Mouse (Mus musculus) gastrocnemius, postnatal 10 days (tissue): ENCODE data around the gene Trmt2a. TPM values are rescaled to one million over a fixed set of nuclear protein-coding genes. Genes with fewer than 3 reads are reported as not detected.

Experiments used
- DNase-seq: peaks from one replicate; pipeline ENCODE4 v3.0.0; 2021; ENCODE audit warnings: mixed read lengths
- long read RNA-seq, 2 experiments: library from polyadenylated mRNA; stranded (forward); transcript quantifications; one replicate each; pipeline ENCODE4 v2.0.0; 2021
- total RNA-seq, 2 experiments: library from RNA; stranded (reverse); gene quantifications; 2 replicates each; pipeline ENCODE4 v1.2.3; 2021

Gene Trmt2a
- 10 to 100 TPM; 15.3 to 21.2 TPM for total RNA-seq
- long read RNA-seq, experiment 1, transcript Trmt2a-203 (12 exons, 2,367 nt): major isoform, 11 of 20 reads
- long read RNA-seq, experiment 1, partial matches to known transcripts: 0 of 20 reads
- long read RNA-seq, experiment 1, other reads (novel, unspliced or antisense): 9 of 20 reads
- long read RNA-seq, experiment 2, transcript Trmt2a-203 (12 exons, 2,367 nt): major isoform, 15 of 21 reads
- long read RNA-seq, experiment 2, partial matches to known transcripts: 1 of 21 reads
- long read RNA-seq, experiment 2, other reads (novel, unspliced or antisense): 4 of 21 reads

DNA sequence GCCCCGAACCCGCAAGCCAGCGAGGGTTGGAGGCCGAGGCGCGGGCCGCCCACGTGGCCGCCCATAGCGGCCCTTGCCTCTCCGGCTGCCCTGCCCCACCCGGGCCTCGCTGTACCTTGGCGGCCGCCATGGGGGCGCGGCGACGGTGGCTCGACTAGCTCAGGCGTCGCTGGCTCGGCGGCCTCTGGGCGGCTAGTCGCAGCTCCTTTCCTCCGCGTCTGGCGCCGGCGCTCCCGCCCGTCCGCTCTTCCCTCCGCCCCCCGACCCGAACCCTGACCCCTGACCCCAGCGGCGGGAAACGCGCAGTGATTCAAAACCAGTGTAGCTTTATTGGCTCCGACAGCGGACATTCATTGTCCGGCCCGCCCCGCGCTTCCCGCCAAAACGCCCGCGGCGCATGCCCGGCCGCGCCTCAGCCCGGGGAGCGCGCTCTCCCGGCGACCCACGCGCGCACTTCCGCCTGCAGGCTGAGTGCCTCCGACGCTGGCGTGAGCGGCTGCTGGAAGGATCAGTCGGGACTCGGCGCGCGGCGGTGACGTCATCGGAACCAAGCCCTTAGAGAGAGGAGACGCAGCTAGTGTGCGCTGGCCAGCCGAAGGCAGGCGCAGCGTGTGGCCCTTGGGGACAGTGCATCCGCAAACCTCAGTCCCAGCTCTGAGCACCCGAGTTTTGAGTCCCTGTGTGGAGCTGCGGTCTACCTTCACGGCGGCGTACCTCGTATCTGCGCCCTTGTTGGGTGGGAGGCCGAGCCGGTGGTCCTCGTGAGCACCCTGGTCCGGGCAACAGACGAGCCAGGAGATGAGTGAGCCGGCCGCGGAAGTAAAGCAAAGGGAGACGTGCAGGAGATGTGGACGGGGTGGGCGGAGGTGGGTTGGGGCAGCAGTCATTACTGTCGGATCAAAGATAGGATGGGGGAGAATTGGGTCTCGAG, at the start of gene Trmt2a, which contains the start of gene Ranbp1:
Trmt2a (plus strand) TSS at position 247 of the 931 bp plus-strand sequence.
Ranbp1 (minus strand) TSS at position 300 of the 931 bp plus-strand sequence.
- DNase-seq: peak; percentile 99

DNA sequence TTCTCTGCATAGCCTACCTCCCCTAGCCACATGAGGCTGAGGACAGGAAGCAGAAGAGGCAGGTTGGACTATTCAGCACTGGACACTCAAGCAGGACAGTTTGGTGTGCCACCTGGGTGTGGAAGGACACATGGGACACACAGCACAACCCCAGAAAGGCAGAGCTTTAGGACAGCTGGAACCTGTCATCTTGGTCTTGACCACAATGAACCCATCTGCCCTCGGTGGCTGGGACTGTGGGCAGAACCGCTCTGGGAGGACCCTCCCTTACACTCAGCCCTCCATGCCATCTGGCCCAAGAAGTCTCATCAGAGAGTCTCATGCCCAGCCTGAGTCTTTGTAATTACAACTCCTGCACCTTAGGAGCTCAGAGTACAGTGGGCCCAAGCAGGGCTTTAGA, 48.4 kb upstream of the Trmt2a start:
- DNase-seq: no peak

DNA sequence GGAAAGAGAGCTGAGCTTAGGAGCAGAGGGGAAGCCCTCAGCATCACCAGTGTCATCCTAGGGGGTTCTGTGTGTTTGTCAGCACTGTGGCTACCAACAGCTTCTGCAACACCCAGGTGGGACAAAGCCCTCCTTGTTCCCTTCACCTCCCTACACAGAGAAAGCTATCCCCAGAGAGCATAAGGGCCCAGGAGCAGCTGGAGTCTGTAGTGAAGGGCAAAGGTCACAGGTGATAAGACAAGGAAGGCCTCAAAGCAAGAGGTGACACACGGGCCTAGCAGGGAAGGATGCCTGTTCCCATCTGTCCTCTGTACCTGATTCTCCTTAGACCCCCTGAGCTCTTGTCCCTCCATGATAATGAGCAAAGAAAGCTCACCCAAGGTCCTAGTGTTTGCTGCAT, 46.9 kb upstream of the Trmt2a start:
- no peak for DNase-seq

DNA sequence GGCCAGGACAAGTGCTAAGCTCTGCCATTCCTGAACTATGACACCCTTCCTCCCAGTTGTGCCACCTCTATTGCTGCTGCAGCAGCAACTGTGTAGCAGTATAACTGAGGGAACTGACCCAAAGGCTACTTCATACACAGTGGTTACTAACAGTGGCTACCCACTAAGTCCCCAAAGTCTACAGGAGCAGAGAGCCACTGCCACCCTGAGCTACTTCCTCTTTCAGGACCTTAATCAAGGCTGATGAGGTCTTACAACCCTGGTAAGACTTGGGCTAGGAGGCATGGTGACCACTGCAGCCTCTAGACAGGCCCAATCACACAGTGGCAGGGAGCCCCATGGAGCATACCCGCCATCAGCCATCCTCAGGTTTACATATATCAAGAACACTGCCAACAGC, 46.4 kb upstream of the Trmt2a start:
- DNase-seq: no peak

GRCm38 (mm10) chr16:18203430-18204091, 44.9 kb upstream of the Trmt2a start:
- no peak for DNase-seq

- DNase-seq: peak; percentile 69
These were observed 37.6 kb upstream of the Trmt2a start for GRCm38 (mm10) chr16:18210701-18211416.

DNA sequence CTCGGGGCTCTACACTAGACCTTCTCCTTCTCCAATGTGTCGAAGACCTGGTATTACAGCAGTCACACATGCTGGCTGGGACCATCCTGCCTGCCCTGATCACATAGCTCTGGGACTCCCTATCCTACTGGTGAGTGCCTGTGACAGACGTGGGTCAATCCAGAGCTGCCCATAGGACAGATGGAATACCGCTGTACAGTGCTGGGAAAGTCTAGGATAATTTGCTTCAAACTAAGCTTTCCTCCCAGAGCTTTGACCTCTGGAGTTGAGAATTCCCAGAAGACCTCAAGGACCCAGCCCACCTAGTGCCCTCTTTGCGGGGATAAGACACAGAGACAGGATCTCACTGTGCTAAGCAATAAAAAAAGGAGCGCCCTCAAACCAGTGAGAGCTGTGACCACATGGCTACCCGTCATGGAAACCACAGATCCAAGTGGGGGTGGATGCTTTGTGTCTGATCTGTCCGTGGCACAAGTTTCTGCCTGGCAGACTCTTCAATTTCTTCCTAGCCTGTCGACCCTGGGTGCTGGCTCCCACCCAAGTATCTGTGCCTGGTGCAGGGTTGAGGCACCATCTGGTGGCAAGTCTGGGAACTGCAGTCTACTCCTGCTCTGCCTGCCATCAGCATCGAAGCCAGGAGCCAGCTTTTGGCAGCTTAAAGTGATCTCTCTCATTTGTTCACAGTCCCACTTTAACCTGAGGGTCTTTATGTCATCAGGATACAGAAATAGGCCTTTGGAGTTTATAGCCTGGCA, 36.9 kb upstream of the Trmt2a start:
- peak; percentile 98 for DNase-seq

DNA sequence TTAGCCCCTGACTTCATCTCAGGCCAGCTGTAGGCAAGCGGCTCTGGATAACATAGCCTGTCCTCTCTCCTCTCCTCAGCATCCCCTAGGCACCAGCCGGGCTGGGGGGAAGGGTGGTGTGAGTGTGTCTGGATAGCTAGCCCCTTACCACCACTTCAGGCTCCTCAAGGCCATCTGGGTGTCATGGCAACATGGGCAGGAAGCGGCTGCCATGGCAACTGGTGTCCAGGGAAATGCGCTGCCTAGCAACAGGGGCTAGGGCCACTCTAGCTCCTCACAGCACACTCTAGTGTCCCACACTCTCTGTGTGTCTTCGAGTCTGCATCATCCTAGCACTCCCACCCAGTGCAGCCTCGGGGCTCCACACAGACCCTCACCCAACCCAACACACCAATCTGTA, 34.8 kb upstream of the Trmt2a start:
- DNase-seq: no peak

- DNase-seq: no peak
These were observed 33.6 kb upstream of the Trmt2a start for GRCm38 (mm10) chr16:18214858-18215257.

DNA sequence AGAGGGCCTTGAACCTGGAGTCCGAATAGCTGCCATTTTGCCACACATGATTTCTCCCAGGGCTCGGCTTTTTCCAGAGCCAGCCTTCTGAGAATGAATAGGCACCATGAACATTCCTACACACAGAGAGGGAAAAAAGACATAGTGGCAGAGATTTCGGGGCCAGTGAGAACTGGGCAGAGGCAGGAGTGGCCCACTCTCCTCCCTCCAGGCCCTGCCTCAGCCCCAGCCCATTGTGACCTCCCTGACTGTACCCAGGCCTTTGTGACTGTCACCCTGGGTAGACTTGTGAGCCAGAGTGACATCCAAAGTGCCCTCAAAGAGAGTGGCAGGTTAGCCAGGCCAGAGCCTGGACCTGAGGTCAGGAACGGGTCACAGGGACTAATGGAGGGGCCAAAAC, 30.9 kb upstream of the Trmt2a start, which contains the start of gene Ccdc188:
Ccdc188 (plus strand) TSS at position 301 of the 400 bp plus-strand sequence.
- DNase-seq: no peak

DNA sequence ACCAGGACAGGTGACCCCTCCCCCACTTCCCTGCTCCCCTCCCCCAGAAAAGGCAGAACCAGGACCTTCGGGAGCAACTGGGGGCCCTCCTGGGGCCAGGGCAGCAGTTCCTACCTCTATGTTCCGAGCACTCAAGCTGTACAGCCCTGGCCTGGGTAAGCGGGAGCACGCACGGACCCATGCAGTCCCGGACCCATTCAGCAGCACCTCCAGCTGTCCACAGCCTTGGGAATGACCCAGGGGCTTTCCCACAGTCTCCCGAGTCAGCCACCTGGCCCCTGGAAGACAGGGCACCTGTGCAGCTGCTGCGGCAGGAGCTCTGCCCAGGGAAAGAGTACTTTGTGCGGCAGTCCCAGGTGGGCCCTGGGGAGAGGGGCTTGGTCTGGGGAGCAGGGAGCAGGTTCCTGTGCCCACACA, 29.9 kb upstream of the Trmt2a start:
- DNase-seq: no peak

DNA sequence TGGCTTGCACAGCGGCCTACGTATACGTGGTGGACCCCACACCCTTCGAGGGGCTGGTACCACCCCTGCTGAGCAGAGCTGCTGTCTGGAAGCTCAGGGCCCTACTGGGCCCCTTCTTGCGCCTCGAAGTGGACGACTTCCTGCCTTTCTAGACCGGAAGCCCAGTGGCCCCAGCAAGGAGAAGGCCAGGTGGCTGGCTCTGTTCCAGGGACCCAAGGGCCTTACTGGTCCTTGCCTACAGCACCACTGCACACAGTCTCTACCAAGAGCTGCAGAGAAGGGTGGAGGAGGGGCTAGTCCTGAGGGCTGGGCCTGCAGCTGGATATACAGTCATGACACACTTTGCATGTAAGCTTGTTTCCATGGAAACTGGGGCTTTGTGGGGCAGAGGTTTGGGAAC, 28.5 kb upstream of the Trmt2a start:
- peak; percentile 55 for DNase-seq

- DNase-seq: no peak
These were observed 27.5 kb upstream of the Trmt2a start for GRCm38 (mm10) chr16:18220856-18221542.

- DNase-seq: no peak
These were observed 27.0 kb upstream of the Trmt2a start for GRCm38 (mm10) chr16:18221543-18221898.

GRCm38 (mm10) chr16:18222188-18222587, 26.3 kb upstream of the Trmt2a start:
- peak; percentile 39 for DNase-seq

DNA sequence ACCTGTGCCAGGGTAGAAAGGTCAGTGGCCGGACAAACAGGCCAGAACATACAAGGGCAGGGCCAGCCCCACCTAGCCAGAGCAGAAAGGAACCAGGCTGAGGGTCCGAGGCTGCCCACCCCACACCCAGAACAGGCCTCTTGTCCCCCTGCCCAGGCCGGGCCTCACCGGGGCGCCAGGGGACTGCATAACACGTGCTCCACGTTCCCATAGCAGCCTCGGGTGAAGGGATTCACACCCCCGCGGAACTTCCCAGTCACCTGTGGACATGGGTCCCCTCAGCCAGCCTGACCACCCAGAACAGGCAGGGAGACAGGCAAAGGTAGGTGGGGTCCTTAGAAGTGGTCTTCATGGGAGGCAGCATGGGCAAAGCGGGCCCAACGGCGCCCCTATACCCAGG, 21.3 kb upstream of the Trmt2a start:
- DNase-seq: no peak

- no peak for DNase-seq
These were observed 20.5 kb upstream of the Trmt2a start for GRCm38 (mm10) chr16:18227897-18228422.

GRCm38 (mm10) chr16:18228856-18229255, 19.6 kb upstream of the Trmt2a start:
- no peak for DNase-seq

GRCm38 (mm10) chr16:18229622-18230021, 18.9 kb upstream of the Trmt2a start:
- no peak for DNase-seq

DNA sequence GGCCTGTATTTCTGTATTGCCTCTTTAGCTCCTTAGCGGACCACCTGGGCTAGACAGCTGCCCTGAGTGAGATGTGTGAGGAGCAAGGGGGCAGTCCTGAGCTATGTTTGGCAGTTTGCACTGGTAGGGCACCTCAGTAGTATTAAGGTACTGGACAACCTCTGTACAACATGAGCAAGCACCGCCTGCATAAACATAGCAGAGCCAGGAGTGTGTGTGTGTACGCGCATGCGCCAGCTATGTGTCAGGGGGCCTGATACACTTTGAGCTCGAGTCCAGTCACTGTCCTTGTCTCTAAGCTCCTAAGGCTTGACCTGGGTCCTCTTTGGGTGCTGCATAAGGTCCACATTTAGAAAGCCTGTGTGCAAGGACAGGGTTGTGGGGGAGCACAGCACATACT, 17.9 kb upstream of the Trmt2a start:
- DNase-seq: no peak
